Mouse (Mus musculus) ovary, postnatal 10 days (tissue): Measurements from ENCODE around the gene Fat1.

Experiments used
- DNase-seq: peaks from one replicate; pipeline ENCODE4 v3.0.0; 2022; ENCODE audit warnings: low spot score

The Fat1 gene

DNA sequence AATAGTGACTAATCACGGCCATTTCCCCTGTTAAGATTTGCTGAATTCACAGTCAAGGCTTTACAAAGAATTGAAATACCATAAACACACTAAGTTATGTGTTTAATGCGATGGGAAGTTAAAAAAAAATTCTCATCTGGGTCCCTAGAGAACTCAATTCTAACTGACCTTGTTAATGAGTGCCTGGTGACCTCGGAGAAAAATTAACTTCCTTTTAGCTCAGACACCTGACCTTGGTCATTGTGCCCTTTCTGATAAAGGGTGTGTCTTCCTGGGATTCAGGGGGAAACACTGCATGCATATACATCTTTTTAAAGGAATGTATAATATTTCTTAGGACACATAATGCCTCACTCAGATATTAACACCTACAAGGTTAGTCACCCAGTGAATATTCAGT, 68.8 kb downstream of the Fat1 start:
- DNase-seq = no peak

DNA sequence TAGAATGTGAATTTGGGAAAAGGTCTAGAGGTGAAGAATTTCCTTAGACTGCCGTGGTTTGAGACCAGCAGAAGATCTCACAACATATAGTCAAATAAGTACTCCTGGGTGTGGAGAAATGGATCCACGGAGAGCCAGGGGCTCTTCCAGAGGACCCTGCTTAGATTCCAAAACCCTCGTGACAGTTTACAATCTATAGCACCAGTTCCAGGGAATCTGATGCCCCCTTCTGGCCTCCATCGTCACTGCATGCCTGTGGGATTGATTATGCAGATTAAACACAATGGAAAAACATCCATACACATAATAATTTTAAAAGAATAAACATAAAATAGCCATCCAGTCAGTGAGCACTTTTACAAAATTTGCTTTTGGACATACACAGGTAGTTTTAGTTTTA, 75.4 kb downstream of the Fat1 start:
- DNase-seq = no peak

DNA sequence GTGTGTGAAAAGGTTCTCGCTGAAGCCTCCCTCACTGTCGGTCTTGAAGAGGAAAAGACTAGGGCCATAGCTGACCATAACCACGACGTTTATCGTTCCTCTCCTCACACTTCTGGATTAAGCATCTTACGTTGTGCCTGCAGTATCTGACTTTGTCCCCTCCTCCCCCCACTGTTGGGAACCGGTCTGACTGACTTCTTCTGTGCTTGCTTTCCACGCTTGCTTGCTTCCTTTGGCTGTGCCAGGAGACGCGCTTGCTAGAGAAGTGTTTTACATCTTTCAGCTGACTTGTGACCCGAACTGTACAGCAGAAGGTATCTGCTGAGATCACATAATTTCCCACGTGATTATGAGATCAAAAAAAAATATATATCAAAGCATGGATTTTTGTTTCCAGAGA, 76.5 kb downstream of the Fat1 start:
- DNase-seq = no peak

- DNase-seq = no peak
Observed at GRCm38 (mm10) chr8:45013852-45014251, 78.6 kb downstream of the Fat1 start.

GRCm38 (mm10) chr8:45014498-45015067, 79.3 kb downstream of the Fat1 start:
- no peak for DNase-seq

DNA sequence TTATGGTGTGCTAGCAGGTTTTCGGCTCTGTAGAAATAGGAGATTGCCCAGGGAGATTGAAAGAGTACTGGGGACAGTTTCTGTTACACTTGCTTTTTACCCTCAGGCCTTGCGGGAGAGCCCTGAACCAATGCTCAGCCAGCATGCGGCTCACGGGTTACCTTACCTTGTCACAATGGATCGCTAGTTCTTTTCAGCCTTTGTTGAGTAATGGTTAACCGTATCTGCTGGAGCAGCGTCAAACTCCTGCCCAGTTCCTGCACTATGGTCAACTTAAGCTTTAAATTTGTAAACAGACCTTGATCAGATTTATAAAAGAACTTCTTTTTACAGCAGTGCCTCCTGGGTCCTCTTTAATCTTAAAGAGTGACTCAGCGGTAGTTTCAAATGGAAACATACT, 80.6 kb downstream of the Fat1 start:
- DNase-seq = no peak

DNA sequence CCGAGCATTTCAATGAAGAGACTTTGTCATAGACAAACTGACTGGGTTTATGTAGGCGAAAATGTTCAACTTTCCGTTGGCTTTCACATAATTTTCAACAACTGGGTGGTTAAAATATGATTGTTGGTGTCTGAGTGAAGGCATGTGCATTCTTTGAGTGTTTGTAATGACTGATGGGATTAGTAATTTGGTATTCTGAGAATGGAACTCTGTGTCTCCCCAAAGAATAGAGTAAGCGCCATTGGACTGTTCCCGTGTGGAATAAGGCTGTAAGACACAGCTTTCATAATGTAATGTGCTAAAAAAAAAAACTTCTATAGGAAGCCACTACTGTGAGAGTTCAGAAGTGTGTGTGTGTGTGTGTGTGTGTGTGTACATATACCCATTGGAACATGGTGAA, 84.0 kb downstream of the Fat1 start:
- DNase-seq = no peak

- DNase-seq = no peak
Observed at GRCm38 (mm10) chr8:45021171-45021570, 85.9 kb downstream of the Fat1 start.

DNA sequence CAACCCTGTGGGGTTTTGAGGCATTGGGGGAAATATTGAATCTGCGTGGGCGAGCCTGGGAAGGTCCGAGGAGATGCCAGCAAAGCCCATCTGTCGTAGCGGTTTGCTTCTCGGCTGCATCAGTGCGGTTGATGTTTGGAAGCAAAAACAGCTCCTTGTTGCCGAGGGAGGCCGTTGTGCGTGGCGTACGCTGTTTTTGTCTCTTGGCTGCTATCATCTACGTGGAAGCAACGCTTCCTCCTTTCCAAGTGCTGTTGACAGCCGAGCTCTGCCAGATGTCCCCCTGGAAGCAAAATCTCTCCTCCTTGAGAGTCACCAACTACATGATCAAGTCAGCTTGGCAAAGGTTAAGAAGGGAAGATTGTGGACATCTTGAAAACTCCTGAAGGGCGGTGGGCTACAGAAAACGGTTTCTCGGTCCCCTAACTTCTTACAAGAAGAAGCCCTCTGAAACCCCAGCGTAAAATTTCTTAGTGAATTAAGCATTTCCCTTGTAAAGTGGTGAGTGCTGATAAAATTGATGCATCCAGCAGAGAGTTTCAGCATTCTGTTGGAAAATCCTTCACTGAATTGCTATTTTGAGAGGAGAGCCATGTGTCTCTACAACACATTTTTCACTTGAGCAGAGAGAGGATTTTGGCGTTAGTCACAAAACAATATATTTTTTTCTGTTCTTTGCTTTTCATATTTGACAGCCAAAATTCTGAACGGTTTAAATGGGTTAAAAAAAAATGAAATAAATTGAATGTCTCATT, 86.8 kb downstream of the Fat1 start:
- DNase-seq = no peak

DNA sequence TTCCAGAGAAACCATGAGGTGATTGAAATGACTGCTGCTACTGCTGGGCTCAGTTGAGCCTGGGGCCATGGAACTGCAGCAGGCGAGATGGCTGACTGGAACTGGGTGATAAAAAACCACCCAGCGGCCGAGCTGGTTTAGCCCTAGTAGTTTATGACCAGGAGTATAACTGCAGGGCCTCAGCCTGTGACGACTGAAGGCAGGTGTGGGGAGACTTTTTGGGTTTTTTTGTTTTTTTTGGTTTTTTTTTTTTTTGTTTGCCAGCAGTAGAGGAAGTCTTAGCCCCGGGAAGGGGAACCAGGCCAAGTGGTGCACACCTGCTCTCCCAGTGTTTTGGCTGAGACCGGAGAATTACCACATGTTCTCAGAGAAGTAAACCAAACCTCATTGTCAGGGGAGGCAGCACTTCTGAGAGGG, 92.8 kb downstream of the Fat1 start:
- no peak for DNase-seq

GRCm38 (mm10) chr8:45038350-45038749, 103.1 kb downstream of the Fat1 start:
- DNase-seq = no peak

- DNase-seq = no peak
Observed at GRCm38 (mm10) chr8:45044160-45044559, 108.9 kb downstream of the Fat1 start.

GRCm38 (mm10) chr8:45050451-45050850, 115.2 kb downstream of the Fat1 start:
- DNase-seq = no peak

GRCm38 (mm10) chr8:45051236-45051635, 116.0 kb downstream of the Fat1 start:
- no peak for DNase-seq

GRCm38 (mm10) chr8:45052205-45052604, 117.0 kb downstream of the Fat1 start:
- no peak for DNase-seq

DNA sequence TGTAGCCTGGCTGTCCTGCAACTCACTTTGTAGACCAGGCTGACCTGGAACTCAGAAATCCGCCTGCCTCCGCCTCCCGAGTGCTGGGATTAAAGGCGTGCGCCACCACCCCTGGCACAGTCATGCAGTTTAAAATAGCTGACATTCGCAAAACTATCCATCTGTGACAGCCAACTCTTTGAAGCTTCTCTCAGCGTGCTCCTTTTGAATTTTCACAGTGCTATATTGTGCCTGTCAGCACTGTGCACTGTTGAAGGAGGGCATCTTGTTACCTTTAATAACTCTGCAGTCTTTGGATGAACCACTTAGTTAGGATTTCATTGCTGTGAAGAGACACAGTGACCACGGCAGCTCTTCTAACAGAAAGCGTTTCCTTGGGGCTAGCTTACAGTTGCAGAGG, 117.4 kb downstream of the Fat1 start:
- DNase-seq = no peak

DNA sequence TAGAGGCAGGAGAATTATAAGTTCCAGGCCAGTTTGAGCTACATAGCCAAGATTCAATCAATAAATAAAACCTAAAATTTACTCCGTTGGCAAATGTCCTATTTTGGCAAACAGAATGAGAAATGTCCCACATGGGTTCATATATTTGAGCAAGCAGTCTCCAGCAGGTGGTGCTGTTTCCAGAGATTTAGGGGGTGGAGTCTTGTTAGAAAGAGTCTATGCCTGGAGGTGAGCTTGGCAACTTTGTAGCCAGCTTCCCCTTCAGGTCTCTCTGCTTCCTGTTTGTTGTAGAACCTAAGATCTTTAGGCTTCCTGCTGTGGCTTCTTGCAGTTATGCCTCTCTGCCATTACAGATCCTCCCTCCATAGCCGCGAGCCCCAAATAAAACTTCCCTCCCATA, 120.3 kb downstream of the Fat1 start:
- no peak for DNase-seq

GRCm38 (mm10) chr8:45056810-45057209, 121.6 kb downstream of the Fat1 start:
- no peak for DNase-seq

GRCm38 (mm10) chr8:45060083-45060482, 124.8 kb downstream of the Fat1 start:
- no peak for DNase-seq

- no peak for DNase-seq
Observed at GRCm38 (mm10) chr8:45062311-45062710, 127.1 kb downstream of the Fat1 start.

DNA sequence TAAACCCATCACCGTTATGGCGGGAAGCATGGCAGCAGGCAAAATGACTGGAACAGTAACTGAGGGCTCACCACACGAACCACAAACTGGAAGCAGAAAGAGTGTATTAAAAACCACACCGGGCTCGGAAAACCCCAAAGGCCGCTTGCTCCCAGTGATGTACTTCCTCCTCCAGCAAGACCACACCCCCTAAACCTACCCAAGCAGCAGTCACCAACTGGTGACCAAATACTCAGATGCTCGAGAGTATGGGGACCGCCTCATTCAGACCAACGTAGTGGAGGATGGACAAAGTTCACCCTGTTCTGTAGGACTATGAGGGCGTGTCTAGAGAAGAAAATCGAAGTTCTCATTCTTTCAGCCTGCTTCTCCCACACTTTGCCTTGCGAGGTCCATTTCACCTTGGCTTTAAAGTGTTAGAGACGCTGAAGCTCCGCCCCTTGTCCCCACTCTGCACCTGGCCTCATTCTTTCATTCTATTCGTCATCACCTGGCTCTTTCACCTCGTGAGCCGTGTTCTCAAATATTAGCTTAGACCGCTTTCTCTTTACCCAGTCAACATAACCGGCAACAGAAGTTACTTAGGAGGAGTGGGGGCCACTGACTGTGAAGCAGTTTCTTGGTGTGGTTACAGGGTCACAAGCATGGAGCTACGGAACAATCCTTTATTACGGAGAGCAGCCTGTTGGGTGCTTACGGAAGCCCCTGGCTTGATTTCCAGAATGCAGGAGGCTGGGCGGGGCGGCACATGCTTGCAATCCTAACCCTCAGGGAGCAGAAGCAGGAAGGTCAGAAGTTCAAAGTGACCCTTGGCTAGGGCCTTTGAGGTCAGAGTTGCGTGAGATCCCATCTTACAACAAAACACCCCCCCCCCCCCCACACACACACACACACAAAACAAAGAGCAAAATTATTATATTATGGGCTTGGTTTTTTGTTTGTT, 128.0 kb downstream of the Fat1 start:
- no peak for DNase-seq

DNA sequence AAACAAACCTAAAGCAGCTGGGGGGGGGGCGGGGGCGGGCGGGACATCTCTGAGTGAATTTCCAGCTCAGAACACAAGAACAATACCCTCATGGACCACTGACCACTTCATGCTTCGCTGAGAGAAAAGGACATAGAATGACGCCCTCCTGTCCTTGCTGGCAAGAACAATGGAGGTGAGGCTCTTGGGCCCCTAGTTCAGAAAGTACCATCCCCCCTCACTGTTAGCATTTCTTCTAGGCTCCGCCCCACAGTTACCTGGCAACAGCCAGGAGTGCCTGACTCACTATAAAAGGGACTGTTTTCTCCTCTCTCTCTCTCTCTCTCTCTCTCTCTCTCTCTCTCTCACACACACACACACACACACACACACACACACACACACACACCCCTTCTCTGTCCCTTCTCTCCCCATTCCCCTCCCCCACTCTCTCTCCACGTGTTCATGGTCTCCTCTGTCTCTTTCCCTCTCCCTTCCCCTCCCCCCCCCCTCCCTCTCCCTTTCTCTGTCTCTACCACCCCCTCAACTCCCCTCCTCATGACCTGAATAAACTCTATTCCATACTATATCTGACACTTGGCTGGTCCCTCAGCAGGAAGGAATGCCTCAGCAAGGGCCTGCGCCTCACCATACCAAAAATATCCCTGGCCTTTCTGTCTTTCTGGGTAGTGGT, 129.1 kb downstream of the Fat1 start:
- no peak for DNase-seq
